Mouse (Mus musculus): Measurements from ENCODE around the gene Armc7.
"Not testable (repeated sequence)": the region's sequence is repeated elsewhere in the genome, so short reads cannot be mapped to it uniquely, and the experiment has no call there.

Gene Armc7

DNA sequence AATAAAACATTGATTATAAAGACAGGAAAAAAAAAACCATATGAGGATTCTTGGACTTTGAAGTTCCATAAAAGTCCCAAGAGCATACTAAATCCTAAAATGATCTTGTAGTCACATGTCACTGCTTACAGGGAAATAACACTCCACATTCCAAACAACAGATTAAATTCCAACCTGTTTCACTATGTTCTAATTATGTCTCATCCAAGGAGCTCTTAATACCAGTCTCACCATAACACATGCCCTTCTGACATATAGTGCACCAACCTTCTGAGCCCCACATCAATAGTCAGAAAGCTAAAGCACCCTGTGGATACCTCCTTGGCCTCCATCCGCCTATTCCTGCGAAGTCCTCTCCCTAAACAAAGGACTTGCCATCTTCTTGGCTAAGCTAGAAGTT lies 44.8 kb downstream of the Armc7 start:
- in situ Hi-C loops (cut with MboI, MseI) = no loop called here

- in situ Hi-C loops (cut with MboI, MseI) = no loop called here
Observed at GRCm38 (mm10) chr11:115521080-115521479, 45.6 kb downstream of the Armc7 start.

GRCm38 (mm10) chr11:115522238-115522637 lies 46.8 kb downstream of the Armc7 start:
- in situ Hi-C loops (cut with MboI, MseI) = no loop called here

- in situ Hi-C loops (cut with MboI, MseI) = no loop called here
Observed at GRCm38 (mm10) chr11:115522703-115523102, 47.2 kb downstream of the Armc7 start.

GRCm38 (mm10) chr11:115526446-115526845 lies 51.0 kb downstream of the Armc7 start:
- in situ Hi-C loops (cut with MboI, MseI) = not testable (repeated sequence)

DNA sequence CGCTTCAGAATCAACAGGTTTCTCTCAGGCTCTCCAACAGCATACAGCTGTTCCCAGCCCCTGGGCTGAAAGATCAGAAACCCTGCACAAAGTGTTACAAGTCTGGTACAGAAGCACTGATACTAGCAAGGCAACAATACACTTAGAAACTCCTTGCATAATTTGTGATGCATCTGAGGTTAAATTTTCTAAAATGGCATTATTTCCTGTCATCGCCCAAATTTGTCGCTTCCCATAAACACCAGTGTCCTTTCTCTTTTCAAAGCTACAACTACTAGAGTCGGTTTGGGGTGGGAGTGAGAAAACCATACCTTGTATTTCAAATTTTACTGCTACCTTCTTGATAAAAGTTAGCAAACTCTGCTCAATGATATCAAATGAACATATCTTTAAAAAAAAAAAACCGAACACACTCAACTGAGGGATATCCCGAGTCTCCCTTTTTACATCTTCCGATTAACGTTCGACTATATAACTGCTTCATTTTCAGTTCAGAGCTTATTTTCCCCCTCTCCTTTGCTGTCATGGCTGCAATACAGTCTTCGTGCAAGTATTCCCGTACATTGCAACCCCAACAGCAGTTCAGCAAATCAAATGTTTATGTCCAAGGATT lies 59.4 kb downstream of the Armc7 start:
- in situ Hi-C loops (cut with MboI, MseI) = loop anchor here (5.0 kb wide), 1 partner anchor 48 kb away; no protein-coding TSS in a partner anchor

GRCm38 (mm10) chr11:115535401-115536037 lies 60.1 kb downstream of the Armc7 start:
- in situ Hi-C loops (cut with MboI, MseI) = no loop called here

DNA sequence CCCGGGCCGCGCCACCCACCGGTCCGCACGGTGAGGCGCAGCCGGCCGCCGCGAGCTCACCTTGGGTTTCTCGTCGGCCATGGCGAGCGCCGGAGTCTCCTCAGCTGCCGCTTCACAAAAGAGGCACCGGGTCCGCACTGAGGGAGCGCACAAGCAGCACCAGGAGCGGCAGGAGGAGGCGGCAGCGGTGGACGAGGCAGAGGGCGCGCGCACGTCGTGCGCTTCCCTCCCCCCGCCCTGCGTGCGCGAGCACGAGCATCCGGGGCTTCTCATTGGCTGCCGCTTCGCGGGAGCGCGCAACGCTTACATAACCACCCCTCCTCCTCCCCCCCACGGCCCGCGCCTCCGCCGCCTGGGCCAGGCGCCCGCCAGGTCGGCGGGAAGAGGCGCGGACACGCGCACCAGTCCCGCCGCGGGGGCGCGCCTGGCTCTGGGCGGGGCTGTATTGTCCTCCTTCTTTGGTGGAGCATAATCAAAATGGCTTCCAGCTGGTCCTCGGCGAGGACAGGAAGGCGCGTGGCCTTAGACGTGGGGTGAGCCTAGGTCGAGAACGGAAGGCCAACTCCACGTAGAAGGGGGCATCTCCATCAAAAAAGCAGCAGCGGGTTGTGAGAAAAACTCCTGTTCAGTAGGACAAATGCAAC lies 60.7 kb downstream of the Armc7 start, which contains the start of gene Sumo2:
Gene Sumo2, minus strand, starts transcription at position 239 of the 644 bp plus-strand sequence.
- in situ Hi-C loops (cut with MboI, MseI) = no loop called here

- in situ Hi-C loops (cut with MboI, MseI) = no loop called here
Observed at GRCm38 (mm10) chr11:115536856-115537568, 61.5 kb downstream of the Armc7 start.

- in situ Hi-C loops (cut with MboI, MseI) = no loop called here
Observed at GRCm38 (mm10) chr11:115538045-115538444, 62.6 kb downstream of the Armc7 start.

Data from T-helper 17 cell (primary cell).